Mouse (Mus musculus): ENCODE data around the gene Utrn.

DNA sequence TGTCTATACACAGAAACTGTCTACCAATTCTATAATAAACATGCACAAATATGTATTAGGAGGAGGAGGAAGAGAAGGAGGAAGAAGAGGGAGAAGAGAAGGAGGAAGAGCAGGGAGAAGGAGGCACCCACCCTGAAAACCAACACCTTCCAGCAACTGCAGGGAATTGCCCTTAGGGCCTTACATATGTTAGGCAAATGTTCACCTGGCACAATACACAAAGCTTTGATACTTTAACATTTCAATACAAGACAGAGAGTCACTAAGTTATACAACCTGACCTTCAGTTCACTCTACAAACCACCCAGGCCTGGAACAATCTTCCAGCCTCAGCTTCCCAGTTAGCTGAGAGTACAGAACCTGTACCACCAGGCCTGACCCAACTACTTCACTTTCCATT is 260.5 kb downstream of the Utrn start:
- TF ChIP-seq CTCF (IDR thresholded peaks at IDR 0.05; ENCODE audit: control insufficient read depth, insufficient read depth, insufficient replicate concordance, low read depth, low read length) (no peak), POLR2A (IDR thresholded peaks at IDR 0.05; ENCODE audit: control insufficient read depth, low read depth, low read length) (no peak)

Measured in testis, adult 2 months (tissue).